Mouse (Mus musculus): ENCODE results near the gene Pkd1l1. TPM values are rescaled to one million over a fixed set of nuclear protein-coding genes. Genes with fewer than 3 reads are reported as not detected.

Gene Pkd1l1
- polyA plus RNA-seq, 1 experiment from 2014 or later = 0.03 TPM

GRCm38 (mm10) chr11:8970509-8970908 lies 2.6 kb downstream of the Pkd1l1 start:
- H3K4me1 ChIP-seq (replicated peaks) = peaks cover 18% of the 10 kb centered on the region; the same call in 1 of the 2 replicates
- H3K36me3 ChIP-seq = no peaks in the 10 kb centered on the region
- no peak overlapping the region for H3K27ac ChIP-seq
- H3K27me3 ChIP-seq (ENCODE audit: insufficient read depth, poor library complexity, severe bottlenecking) = no peaks in the 10 kb centered on the region
- no peaks in the 10 kb centered on the region for H3K9me3 ChIP-seq
- no peak for DNase-seq (ENCODE audit: low spot score)
- WGBS = 69% methylated on average over 9 of the region's 9 CpGs
- H3K4me3 ChIP-seq = no peak overlapping the region

DNA sequence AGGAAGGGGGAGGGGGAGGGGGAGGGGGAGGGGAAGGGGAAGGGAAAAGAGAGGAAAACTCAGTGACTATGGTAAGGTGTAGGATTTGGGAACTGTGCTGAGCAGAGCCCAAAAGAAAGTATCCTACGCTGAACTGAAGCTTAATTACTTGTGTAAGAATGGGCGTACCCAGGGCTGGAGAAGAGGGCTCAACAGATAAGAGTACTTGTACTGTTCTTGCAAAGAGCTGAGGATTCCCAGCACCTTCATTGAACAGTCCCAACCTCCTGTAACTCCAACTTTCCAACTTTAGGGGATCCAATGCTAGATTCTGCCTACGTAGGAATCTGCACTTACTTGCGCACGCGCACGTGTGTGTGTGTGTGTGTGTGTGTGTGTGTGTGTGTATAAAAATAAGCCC lies 5.0 kb downstream of the Pkd1l1 start:
- Histone ChIP-seq H3K9me3 (no peaks in the 10 kb centered on the region), H3K36me3 (no peaks in the 10 kb centered on the region), H3K4me3 (no peak overlapping the region), H3K27ac (no peak overlapping the region), H3K4me1 (replicated peaks) (0 out of 2 replicates have a peak, but pooled peaks cover 3% of the 10 kb centered on the region), H3K27me3 (ENCODE audit: insufficient read depth, poor library complexity, severe bottlenecking) (no peaks in the 10 kb centered on the region)
- DNase-seq (ENCODE audit: low spot score) = no peak
- 96% methylated on average over 7 of the region's 7 CpGs for WGBS

DNA sequence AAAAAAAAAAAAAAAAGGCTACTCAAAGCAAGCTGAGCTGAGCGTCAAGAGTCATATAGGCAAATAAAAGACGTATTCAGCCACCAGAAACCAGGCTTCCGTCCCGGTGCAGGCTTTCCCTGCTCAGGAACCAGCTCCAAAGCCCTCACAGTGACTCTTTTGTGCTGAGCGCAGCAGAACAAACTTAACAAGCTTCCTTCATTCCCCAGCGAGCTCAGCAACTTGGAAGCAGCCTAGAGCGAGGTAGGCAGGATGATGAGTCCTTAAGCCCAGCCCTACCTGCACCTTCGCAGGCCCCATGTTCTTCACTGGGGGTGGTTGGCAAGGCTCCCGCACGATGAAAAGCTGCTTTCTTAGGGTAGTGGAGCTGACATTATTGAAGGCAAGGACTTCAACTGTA lies 14.5 kb downstream of the Pkd1l1 start:
- Histone ChIP-seq H3K27me3 (ENCODE audit: insufficient read depth, poor library complexity, severe bottlenecking) (no peaks in the 10 kb centered on the region), H3K4me3 (no peak overlapping the region), H3K36me3 (no peaks in the 10 kb centered on the region), H3K27ac (no peak overlapping the region), H3K9me3 (no peaks in the 10 kb centered on the region), H3K4me1 (replicated peaks) (0 out of 2 replicates have a peak, but pooled peaks cover 6% of the 10 kb centered on the region)
- peak; percentile 11 for DNase-seq (ENCODE audit: low spot score)
- 61% methylated on average over 10 of the region's 10 CpGs for WGBS

GRCm38 (mm10) chr11:8958108-8958507 lies 15.0 kb downstream of the Pkd1l1 start:
- no peak overlapping the region for H3K4me3 ChIP-seq
- no peaks in the 10 kb centered on the region for H3K36me3 ChIP-seq
- no peaks in the 10 kb centered on the region for H3K27me3 ChIP-seq (ENCODE audit: insufficient read depth, poor library complexity, severe bottlenecking)
- 59% methylated on average over 4 of the region's 4 CpGs for WGBS
- peak; percentile 10 for DNase-seq (ENCODE audit: low spot score)
- no peaks in the 10 kb centered on the region for H3K9me3 ChIP-seq
- no peak overlapping the region for H3K27ac ChIP-seq
- H3K4me1 ChIP-seq (replicated peaks) = 0 out of 2 replicates have a peak, but pooled peaks cover 6% of the 10 kb centered on the region

- no peak overlapping the region for H3K4me3 ChIP-seq
- DNase-seq (ENCODE audit: low spot score) = no peak
- no peaks in the 10 kb centered on the region for H3K36me3 ChIP-seq
- H3K9me3 ChIP-seq = no peaks in the 10 kb centered on the region
- H3K27me3 ChIP-seq (ENCODE audit: insufficient read depth, poor library complexity, severe bottlenecking) = no peaks in the 10 kb centered on the region
- H3K4me1 ChIP-seq (replicated peaks) = 0 out of 2 replicates have a peak, but pooled peaks cover 6% of the 10 kb centered on the region
- WGBS = 71% methylated on average over 6 of the region's 6 CpGs
- no peak overlapping the region for H3K27ac ChIP-seq
Measured at GRCm38 (mm10) chr11:8957023-8957422, 16.0 kb downstream of the Pkd1l1 start.

GRCm38 (mm10) chr11:8955678-8956077 lies 17.4 kb downstream of the Pkd1l1 start:
- Histone ChIP-seq H3K4me1 (replicated peaks) (0 out of 2 replicates have a peak, but pooled peaks cover 6% of the 10 kb centered on the region), H3K27me3 (ENCODE audit: insufficient read depth, poor library complexity, severe bottlenecking) (no peaks in the 10 kb centered on the region), H3K36me3 (no peaks in the 10 kb centered on the region), H3K27ac (no peak overlapping the region), H3K9me3 (no peaks in the 10 kb centered on the region), H3K4me3 (no peak overlapping the region)
- 12% methylated on average over 1 of the region's 1 CpGs for WGBS
- peak; percentile 27 for DNase-seq (ENCODE audit: low spot score)

- no peaks in the 10 kb centered on the region for H3K4me1 ChIP-seq (replicated peaks)
- 84% methylated on average over 6 of the region's 6 CpGs for WGBS
- H3K4me3 ChIP-seq = no peak overlapping the region
- no peaks in the 10 kb centered on the region for H3K9me3 ChIP-seq
- no peaks in the 10 kb centered on the region for H3K36me3 ChIP-seq
- no peak overlapping the region for H3K27ac ChIP-seq
- no peak for DNase-seq (ENCODE audit: low spot score)
- no peaks in the 10 kb centered on the region for H3K27me3 ChIP-seq (ENCODE audit: insufficient read depth, poor library complexity, severe bottlenecking)
Measured at GRCm38 (mm10) chr11:8949765-8950430, 23.2 kb downstream of the Pkd1l1 start.

DNA sequence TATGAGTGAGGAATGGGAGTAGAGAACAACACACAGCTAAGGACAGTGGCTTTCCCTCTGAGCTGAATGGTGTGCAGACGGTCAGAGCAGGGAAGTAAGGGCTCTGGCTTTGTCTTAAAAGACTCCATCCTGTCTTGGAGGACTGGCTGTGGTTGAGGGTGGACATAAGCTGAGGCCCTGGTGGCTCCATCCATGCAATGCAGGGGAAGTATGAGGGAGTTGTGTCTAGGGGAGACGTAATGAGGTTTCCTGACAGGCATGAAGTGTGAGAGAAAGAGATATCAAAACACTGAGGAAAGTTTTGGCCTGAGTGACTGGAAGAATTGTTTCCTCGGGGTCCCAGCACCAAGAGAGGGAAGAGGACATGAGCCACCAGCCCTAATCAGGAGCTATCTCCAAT lies 24.2 kb downstream of the Pkd1l1 start:
- Histone ChIP-seq H3K27me3 (ENCODE audit: insufficient read depth, poor library complexity, severe bottlenecking) (no peaks in the 10 kb centered on the region), H3K9me3 (no peaks in the 10 kb centered on the region), H3K4me1 (replicated peaks) (0 out of 2 replicates have a peak, but pooled peaks cover 3% of the 10 kb centered on the region), H3K36me3 (no peaks in the 10 kb centered on the region), H3K4me3 (no peak overlapping the region), H3K27ac (0 out of 2 replicates have a peak overlapping the region, but pooled peaks have one; percentile 30)
- DNase-seq (ENCODE audit: low spot score) = no peak
- WGBS = 75% methylated on average over 3 of the region's 3 CpGs

- H3K4me3 ChIP-seq = no peak overlapping the region
- 82% methylated on average over 4 of the region's 4 CpGs for WGBS
- DNase-seq (ENCODE audit: low spot score) = no peak
- no peak overlapping the region for H3K27ac ChIP-seq
- no peaks in the 10 kb centered on the region for H3K36me3 ChIP-seq
- 0 out of 2 replicates have a peak, but pooled peaks cover 3% of the 10 kb centered on the region for H3K4me1 ChIP-seq (replicated peaks)
- H3K9me3 ChIP-seq = no peaks in the 10 kb centered on the region
- H3K27me3 ChIP-seq (ENCODE audit: insufficient read depth, poor library complexity, severe bottlenecking) = no peaks in the 10 kb centered on the region
Measured at GRCm38 (mm10) chr11:8944114-8944513, 29.0 kb downstream of the Pkd1l1 start.

- Histone ChIP-seq H3K4me3 (no peak overlapping the region), H3K27me3 (ENCODE audit: insufficient read depth, poor library complexity, severe bottlenecking) (no peaks in the 10 kb centered on the region), H3K4me1 (replicated peaks) (0 out of 2 replicates have a peak, but pooled peaks cover 3% of the 10 kb centered on the region), H3K27ac (no peak overlapping the region), H3K36me3 (no peaks in the 10 kb centered on the region), H3K9me3 (no peaks in the 10 kb centered on the region)
- DNase-seq (ENCODE audit: low spot score) = no peak
- 91% methylated on average over 2 of the region's 2 CpGs for WGBS
Measured at GRCm38 (mm10) chr11:8942446-8942845, 30.6 kb downstream of the Pkd1l1 start.

DNA sequence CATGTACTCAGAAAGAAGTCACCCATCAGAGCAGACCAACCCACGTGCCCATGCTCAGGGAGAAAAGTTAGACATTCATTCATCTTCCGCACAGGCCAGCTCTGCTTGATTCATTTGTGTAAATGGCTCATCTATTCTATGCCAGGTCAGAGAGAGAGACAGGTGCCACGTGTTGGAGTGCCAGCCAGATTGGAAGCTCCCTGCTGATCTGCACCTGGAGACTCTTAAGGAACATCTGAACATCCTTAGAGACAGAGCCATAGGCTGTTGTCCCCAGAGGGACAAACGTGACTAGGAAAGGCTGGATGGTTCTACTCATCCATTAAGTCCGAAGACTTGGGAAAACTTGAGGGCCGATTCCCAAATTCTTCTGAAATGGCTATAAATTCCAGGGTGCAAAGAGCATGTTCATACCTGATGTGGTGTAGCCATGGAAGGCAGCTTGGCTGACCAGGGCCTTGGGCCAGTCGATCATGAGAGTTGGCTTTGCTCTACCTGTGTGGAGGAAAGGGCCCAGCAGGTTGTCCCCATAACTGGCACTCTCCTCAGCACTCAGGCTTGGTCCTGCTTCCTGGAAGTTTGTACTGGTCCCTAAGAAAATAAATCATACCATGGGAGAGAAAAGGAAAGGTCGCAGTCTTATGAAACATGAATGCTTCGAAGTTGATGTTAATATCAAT lies 36.5 kb downstream of the Pkd1l1 start:
- Histone ChIP-seq H3K9me3 (no peaks in the 10 kb centered on the region), H3K4me1 (replicated peaks) (no peaks in the 10 kb centered on the region), H3K27ac (no peak overlapping the region), H3K4me3 (no peak overlapping the region), H3K27me3 (ENCODE audit: insufficient read depth, poor library complexity, severe bottlenecking) (no peaks in the 10 kb centered on the region), H3K36me3 (no peaks in the 10 kb centered on the region)
- WGBS = 83% methylated on average over 9 of the region's 9 CpGs
- no peak for DNase-seq (ENCODE audit: low spot score)

GRCm38 (mm10) chr11:8916081-8916671 lies 56.9 kb downstream of the Pkd1l1 start:
- DNase-seq (ENCODE audit: low spot score) = peak; percentile 7
- WGBS = 77% methylated on average over 8 of the region's 8 CpGs
- Histone ChIP-seq H3K9me3 (no peaks in the 10 kb centered on the region), H3K4me3 (no peak overlapping the region), H3K4me1 (replicated peaks) (no peaks in the 10 kb centered on the region), H3K27ac (no peak overlapping the region), H3K36me3 (no peaks in the 10 kb centered on the region), H3K27me3 (ENCODE audit: insufficient read depth, poor library complexity, severe bottlenecking) (no peaks in the 10 kb centered on the region)

DNA sequence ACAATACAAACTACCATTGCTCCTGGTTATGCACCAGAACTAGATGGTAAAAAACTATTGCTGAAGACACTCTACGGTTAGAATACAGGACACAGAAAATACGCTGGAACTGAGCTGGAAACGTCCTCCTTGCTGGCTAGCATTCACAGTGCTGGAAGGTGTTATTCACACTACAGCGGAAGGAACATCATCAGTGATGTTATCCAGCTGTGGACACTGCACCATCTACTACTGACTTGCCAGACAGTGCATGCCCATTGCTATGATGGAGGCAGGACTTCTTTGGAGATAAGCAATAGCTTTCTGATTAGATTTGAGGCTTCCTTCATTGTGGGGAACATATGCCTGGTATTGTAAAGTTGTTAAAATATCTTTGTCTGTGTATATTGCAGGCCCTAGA lies 90.3 kb downstream of the Pkd1l1 start:
- Histone ChIP-seq H3K27me3 (ENCODE audit: insufficient read depth, poor library complexity, severe bottlenecking) (no peaks in the 10 kb centered on the region), H3K9me3 (no peaks in the 10 kb centered on the region), H3K4me3 (no peak overlapping the region), H3K27ac (no peak overlapping the region), H3K36me3 (no peaks in the 10 kb centered on the region), H3K4me1 (replicated peaks) (0 out of 2 replicates have a peak, but pooled peaks cover 2% of the 10 kb centered on the region)
- DNase-seq (ENCODE audit: low spot score) = no peak
- 94% methylated on average over 4 of the region's 4 CpGs for WGBS
